Mouse (Mus musculus) midbrain, postnatal 0 days (tissue): ENCODE results near the gene Ankrd44. TPM values are rescaled to one million over a fixed set of nuclear protein-coding genes. Genes with fewer than 3 reads are reported as not detected.

Source experiments
- ATAC-seq: fragments of 200-750 bp; cut with Nextera tagmentation; 2 replicates; pipeline ENCODE4 v1.8.0; 2017; ENCODE audit warnings: moderate number of reproducible peaks, mild to moderate bottlenecking, moderate TSS enrichment, moderate library complexity; ENCODE audit not compliant: low FRiP score
- DNase-seq: peaks from one replicate; pipeline ENCODE4 v3.0.0-alpha.2; 2015; ENCODE audit warnings: low spot score
- H3K27ac ChIP-seq: fragments of 300-500 bp; sonication (generic); 2 replicates; pipeline ENCODE4 v1.5.1; 2014; ENCODE audit warnings: low read depth, mild to moderate bottlenecking, low read length, mixed read lengths
- H3K27me3 ChIP-seq: fragments of 300-500 bp; sonication (generic); 2 replicates; pipeline ENCODE4 v1.6.1; 2014; ENCODE audit warnings: low read length, control low read depth, mixed read lengths; ENCODE audit not compliant: insufficient read depth
- H3K36me3 ChIP-seq: fragments of 300-500 bp; sonication (generic); 2 replicates; pipeline ENCODE4 v1.6.1; 2014; ENCODE audit warnings: low read length, control low read depth, mixed read lengths; ENCODE audit not compliant: insufficient read depth
- H3K4me1 ChIP-seq: fragments of 300-500 bp; sonication (generic); 2 replicates; pipeline ENCODE4 v1.6.1; 2014; ENCODE audit warnings: mild to moderate bottlenecking, control low read depth, antibody characterized with exemption, low read length, mixed read lengths; ENCODE audit not compliant: insufficient read depth
- H3K4me2 ChIP-seq: fragments of 300-500 bp; sonication (generic); 2 replicates; pipeline ENCODE4 v1.6.1; 2014; ENCODE audit warnings: low read depth, mild to moderate bottlenecking, low read length, mixed read lengths; ENCODE audit not compliant: poor library complexity, severe bottlenecking
- H3K4me3 ChIP-seq: fragments of 300-500 bp; sonication (generic); 2 replicates; pipeline ENCODE4 v1.5.1; 2014; ENCODE audit warnings: low read depth, mild to moderate bottlenecking, low read length, moderate library complexity
- H3K9ac ChIP-seq: fragments of 300-500 bp; sonication (generic); replicated peaks from 2 replicates; pipeline ENCODE4 v1.6.1; 2014; ENCODE audit warnings: mild to moderate bottlenecking, low read length, moderate library complexity, mixed read lengths; ENCODE audit not compliant: poor library complexity, severe bottlenecking
- H3K9me3 ChIP-seq: fragments of 300-500 bp; sonication (generic); 2 replicates; pipeline ENCODE4 v1.6.1; 2016; ENCODE audit warnings: low read length, control low read depth
- CTCF ChIP-seq: IDR thresholded peaks from 2 replicates; pipeline ENCODE4 v1.5.1; 2016; ENCODE audit warnings: antibody characterized with exemption, mild to moderate bottlenecking
- WGBS: fragments of 180-500 bp; shearing (Covaris S2); extraction: QIAGEN DNeasy Blood & Tissue Kit; methylation state at CpG from one replicate; pipeline ENCODE4 v1.1.7; 2014; 5-methylcytosine and 5-hydroxymethylcytosine counted together
- polyA plus RNA-seq: library from polyadenylated mRNA; unstranded; fragments of >200 nt; fragmentation: Nextera tagmentation; extraction: Ambion mirVana; gene quantifications from 2 replicates; pipeline ENCODE4 v1.2.1, GENCODE M21; 2015
- total RNA-seq: library from RNA; depleted of rRNA; stranded (reverse); fragments of >200 nt; gene quantifications from 2 replicates; pipeline ENCODE4 v1.2.3, GENCODE M21; 2014

Gene Ankrd44
- total and polyA plus RNA-seq, 2 experiments from 2014 or later, result 16.7 to 51.6 TPM

GRCm38 (mm10) chr1:54916456-54916855 lies 9.7 kb downstream of the Ankrd44 start:
- no peaks in the 10 kb centered on the region for H3K9me3 ChIP-seq
- 93% methylated on average over 4 of the region's 4 CpGs for WGBS
- no peak for ATAC-seq
- no peak for TF ChIP-seq CTCF
- no peak overlapping the region for H3K9ac ChIP-seq
- H3K4me2 ChIP-seq, result no peak overlapping the region
- no peak for DNase-seq
- H3K36me3 ChIP-seq, result no peaks in the 10 kb centered on the region
- no peak overlapping the region for H3K4me3 ChIP-seq
- H3K27me3 ChIP-seq, result no peaks in the 10 kb centered on the region
- H3K4me1 ChIP-seq, result 0 out of 2 replicates have a peak, but pooled peaks cover 4% of the 10 kb centered on the region
- no peak overlapping the region for H3K27ac ChIP-seq

GRCm38 (mm10) chr1:54914387-54914786 lies 11.8 kb downstream of the Ankrd44 start:
- Histone ChIP-seq H3K9ac (no peak overlapping the region), H3K4me3 (no peak overlapping the region), H3K27ac (no peak overlapping the region), H3K9me3 (no peaks in the 10 kb centered on the region), H3K4me2 (no peak overlapping the region), H3K36me3 (no peaks in the 10 kb centered on the region), H3K4me1 (peaks cover 6% of the 10 kb centered on the region; the same call in 1 of the 2 replicates), H3K27me3 (no peaks in the 10 kb centered on the region)
- DNase-seq, result no peak
- TF ChIP-seq CTCF, result no peak
- no peak for ATAC-seq
- WGBS, result 54% methylated on average over 9 of the region's 9 CpGs

- Histone ChIP-seq H3K27ac (no peak overlapping the region), H3K4me3 (no peak overlapping the region), H3K9ac (no peak overlapping the region), H3K4me1 (peaks cover 6% of the 10 kb centered on the region; the same call in 1 of the 2 replicates), H3K36me3 (no peaks in the 10 kb centered on the region), H3K9me3 (no peaks in the 10 kb centered on the region), H3K4me2 (no peak overlapping the region), H3K27me3 (no peaks in the 10 kb centered on the region)
- WGBS, result 89% methylated on average over 3 of the region's 3 CpGs
- ATAC-seq (no peak), DNase-seq (no peak)
- TF ChIP-seq CTCF, result no peak
Measured at GRCm38 (mm10) chr1:54913379-54913873, 12.8 kb downstream of the Ankrd44 start.

GRCm38 (mm10) chr1:54913063-54913335 lies 13.2 kb downstream of the Ankrd44 start:
- H3K9ac ChIP-seq, result no peak overlapping the region
- no peak overlapping the region for H3K4me3 ChIP-seq
- no peaks in the 10 kb centered on the region for H3K9me3 ChIP-seq
- H3K4me2 ChIP-seq, result no peak overlapping the region
- TF ChIP-seq CTCF, result peak; percentile 27; the same call in 1 of the 2 replicates
- DNase-seq (no peak), ATAC-seq (no peak)
- H3K27me3 ChIP-seq, result no peaks in the 10 kb centered on the region
- peaks cover 6% of the 10 kb centered on the region; the same call in 1 of the 2 replicates for H3K4me1 ChIP-seq
- H3K36me3 ChIP-seq, result no peaks in the 10 kb centered on the region
- no peak overlapping the region for H3K27ac ChIP-seq

- no peak for TF ChIP-seq CTCF
- Histone ChIP-seq H3K9ac (no peak overlapping the region), H3K4me2 (no peak overlapping the region), H3K36me3 (no peaks in the 10 kb centered on the region), H3K9me3 (no peaks in the 10 kb centered on the region), H3K27ac (no peak overlapping the region), H3K4me1 (peaks cover 6% of the 10 kb centered on the region; the same call in 1 of the 2 replicates), H3K4me3 (no peak overlapping the region), H3K27me3 (no peaks in the 10 kb centered on the region)
- DNase-seq, result no peak
- WGBS, result 68% methylated on average over 7 of the region's 7 CpGs
- ATAC-seq, result no peak
Measured at GRCm38 (mm10) chr1:54912290-54913062, 13.7 kb downstream of the Ankrd44 start.

GRCm38 (mm10) chr1:54911256-54911610 lies 15.0 kb downstream of the Ankrd44 start:
- peaks cover 10% of the 10 kb centered on the region; the same call in 1 of the 2 replicates for H3K4me1 ChIP-seq
- no peak for DNase-seq
- no peaks in the 10 kb centered on the region for H3K9me3 ChIP-seq
- no peaks in the 10 kb centered on the region for H3K36me3 ChIP-seq
- WGBS, result 98% methylated on average over 1 of the region's 1 CpGs
- no peaks in the 10 kb centered on the region for H3K27me3 ChIP-seq
- no peak overlapping the region for H3K4me2 ChIP-seq
- H3K9ac ChIP-seq, result no peak overlapping the region
- no peak overlapping the region for H3K27ac ChIP-seq
- no peak for ATAC-seq
- TF ChIP-seq CTCF, result no peak
- no peak overlapping the region for H3K4me3 ChIP-seq
